Mouse (Mus musculus) liver, embryonic 14.5 days (tissue): ENCODE measurements around the gene Tbc1d9. TPM values are rescaled to one million over a fixed set of nuclear protein-coding genes. Genes with fewer than 3 reads are reported as not detected.
A peak's percentile ranks its signal among the peaks of the same experiment; 100 is the strongest.
"Not testable (repeated sequence)": the region's sequence is repeated elsewhere in the genome, so short reads cannot be mapped to it uniquely, and the experiment has no call there.

Experiments
- ATAC-seq: fragments of 200-750 bp; cut with Nextera tagmentation; 2 replicates; pipeline ENCODE4 v1.8.0; 2017; ENCODE audit warnings: moderate number of reproducible peaks, mild to moderate bottlenecking, moderate library complexity; ENCODE audit not compliant: insufficient read depth
- DNase-seq, 3 experiments: peaks; one replicate each; pipeline ENCODE4 v3.0.0-alpha.2; 2012 to 2013; ENCODE audit warnings: low read depth in 3 of 3, low spot score in 3 of 3
- H3K27ac ChIP-seq: fragments of 300-500 bp; sonication (generic); 2 replicates; pipeline ENCODE4 v1.5.1; 2014; ENCODE audit warnings: moderate library complexity, mild to moderate bottlenecking, control low read depth, inconsistent platforms
- H3K27me3 ChIP-seq: fragments of 300-500 bp; sonication (generic); 2 replicates; pipeline ENCODE4 v1.6.1; 2014; ENCODE audit warnings: mild to moderate bottlenecking, low read length, moderate library complexity; ENCODE audit not compliant: control insufficient read depth, insufficient read depth
- H3K36me3 ChIP-seq: fragments of 300-500 bp; sonication (generic); replicated peaks from 2 replicates; pipeline ENCODE4 v1.6.1; 2014; ENCODE audit warnings: low read depth; ENCODE audit not compliant: control insufficient read depth, insufficient read depth
- H3K4me1 ChIP-seq, 2 experiments: fragments of 200-500 bp in 1 of 2; fragments of 300-500 bp in 1 of 2; sonication (generic) in 1 of 2; replicated peaks; 2 replicates each; pipeline ENCODE4 v1.6.1; 2012 to 2014; ENCODE audit warnings: antibody characterized with exemption in 1 of 2, inconsistent platforms in 1 of 2, low read length in 1 of 2; ENCODE audit not compliant: control insufficient read depth in 2 of 2, insufficient read depth in 2 of 2
- H3K4me2 ChIP-seq: fragments of 300-500 bp; sonication (generic); 2 replicates; pipeline ENCODE4 v1.6.1; 2014; ENCODE audit warnings: low read depth, mild to moderate bottlenecking, control low read depth, moderate library complexity
- H3K4me3 ChIP-seq, 2 experiments: fragments of 200-500 bp in 1 of 2; fragments of 300-500 bp in 1 of 2; sonication (generic) in 1 of 2; 2 replicates each; pipeline ENCODE4 v1.5.1; 2012 to 2014; ENCODE audit warnings: low read depth in 2 of 2, low read length in 2 of 2, mild to moderate bottlenecking in 2 of 2, control low read depth in 1 of 2, inconsistent platforms in 1 of 2, moderate library complexity in 1 of 2; ENCODE audit not compliant: insufficient read depth in 1 of 2
- H3K9ac ChIP-seq: fragments of 300-500 bp; sonication (generic); replicated peaks from 2 replicates; pipeline ENCODE4 v1.6.1; 2014; ENCODE audit warnings: mild to moderate bottlenecking, control low read depth, moderate library complexity
- H3K9me3 ChIP-seq: fragments of 300-500 bp; sonication (generic); 2 replicates; pipeline ENCODE4 v1.6.1; 2016; ENCODE audit warnings: low read length, mixed read lengths; ENCODE audit not compliant: control insufficient read depth
- CTCF ChIP-seq: IDR thresholded peaks from 2 replicates; pipeline ENCODE4 v1.5.1; 2016; ENCODE audit warnings: antibody characterized with exemption, low read depth, control low read depth
- EP300 ChIP-seq: IDR thresholded peaks from 2 replicates; pipeline ENCODE4 v1.6.1; 2016; ENCODE audit warnings: antibody characterized with exemption, low read depth
- WGBS: fragments of 180-500 bp; shearing (Covaris S2); extraction: QIAGEN DNeasy Blood & Tissue Kit; methylation state at CpG from one replicate; pipeline ENCODE4 v1.1.7; 2014; ENCODE audit not compliant: insufficient replicate concordance; 5-methylcytosine and 5-hydroxymethylcytosine counted together
- polyA plus RNA-seq, 2 experiments: library from polyadenylated mRNA; depleted of rRNA in 1 of 2; stranded (reverse) in 1 of 2; unstranded in 1 of 2; fragments of >200 nt; fragmentation: Nextera tagmentation in 1 of 2; extraction: Ambion mirVana in 1 of 2; gene quantifications; 2 replicates each; pipeline versions ENCODE4 v1.2.1 to v1.2.3; 2012 to 2014

Gene Tbc1d9
- polyA plus RNA-seq, 2 experiments = 0.43 to 1.1 TPM

- 71% methylated on average over 6 of the region's 6 CpGs for WGBS
- H3K9ac ChIP-seq = no peak overlapping the region
- H3K4me3 ChIP-seq = no peak overlapping the region
- no peak for DNase-seq
- no peak for TF ChIP-seq EP300
- TF ChIP-seq CTCF = no peak
- no peaks in the 10 kb centered on the region for H3K9me3 ChIP-seq
- no peaks in the 10 kb centered on the region; the same call in 1 of the 2 replicates for H3K36me3 ChIP-seq
- H3K4me1 ChIP-seq = no peaks in the 10 kb centered on the region
- no peak overlapping the region for H3K4me2 ChIP-seq
- H3K27ac ChIP-seq = no peak overlapping the region
- H3K27me3 ChIP-seq = no peaks in the 10 kb centered on the region
- no peak for ATAC-seq
These were observed 144.7 kb downstream of the Tbc1d9 start for GRCm38 (mm10) chr8:83309836-83310235.

- not testable (repeated sequence) for H3K4me1 ChIP-seq, ATAC-seq, H3K4me2 ChIP-seq, DNase-seq, H3K36me3 ChIP-seq, H3K27me3 ChIP-seq, H3K4me3 ChIP-seq, H3K9me3 ChIP-seq, H3K27ac ChIP-seq, H3K9ac ChIP-seq
- 84% methylated on average over 4 of the region's 4 CpGs for WGBS
These were observed 149.9 kb downstream of the Tbc1d9 start for GRCm38 (mm10) chr8:83315084-83315483.

GRCm38 (mm10) chr8:83315691-83316090 is 150.5 kb downstream of the Tbc1d9 start:
- H3K4me1 ChIP-seq = no peaks in the 10 kb centered on the region
- no peak overlapping the region for H3K9ac ChIP-seq
- TF ChIP-seq CTCF = no peak
- no peak for TF ChIP-seq EP300
- WGBS = 88% methylated on average over 2 of the region's 2 CpGs
- no peaks in the 10 kb centered on the region for H3K9me3 ChIP-seq
- H3K27me3 ChIP-seq = no peaks in the 10 kb centered on the region
- peaks cover 6% of the 10 kb centered on the region for H3K36me3 ChIP-seq
- ATAC-seq (no peak), DNase-seq (no peak)
- no peak overlapping the region for H3K4me2 ChIP-seq
- no peak overlapping the region for H3K4me3 ChIP-seq
- H3K27ac ChIP-seq = no peak overlapping the region

- Histone ChIP-seq H3K4me1 (peaks cover 0 to 2% of the 10 kb centered on the region in 2 experiments; a peak in 1 of 4 replicates), H3K27ac (no peak overlapping the region), H3K36me3 (peaks cover 8% of the 10 kb centered on the region), H3K9ac (no peak overlapping the region), H3K4me2 (no peak overlapping the region), H3K27me3 (no peaks in the 10 kb centered on the region), H3K9me3 (no peaks in the 10 kb centered on the region), H3K4me3 (no peak overlapping the region)
- no peak for ATAC-seq
- WGBS = 84% methylated on average over 3 of the region's 3 CpGs
- no peak for DNase-seq
- TF ChIP-seq EP300 = no peak
- TF ChIP-seq CTCF = no peak
These were observed 155.4 kb downstream of the Tbc1d9 start for GRCm38 (mm10) chr8:83320543-83320942.

GRCm38 (mm10) chr8:83322374-83322773 is 157.2 kb downstream of the Tbc1d9 start:
- TF ChIP-seq CTCF (no peak), EP300 (no peak)
- H3K27ac ChIP-seq = no peak overlapping the region
- H3K4me1 ChIP-seq = peaks cover 0 to 2% of the 10 kb centered on the region in 2 experiments; a peak in 1 of 4 replicates
- no peak overlapping the region for H3K4me2 ChIP-seq
- H3K9me3 ChIP-seq = no peaks in the 10 kb centered on the region
- H3K4me3 ChIP-seq = no peak overlapping the region
- DNase-seq (no peak), ATAC-seq (peak; percentile 40; the same call in 1 of the 2 replicates)
- no peak overlapping the region for H3K9ac ChIP-seq
- 69% methylated on average over 6 of the region's 6 CpGs for WGBS
- H3K27me3 ChIP-seq = no peaks in the 10 kb centered on the region
- peaks cover 5% of the 10 kb centered on the region for H3K36me3 ChIP-seq

Other genes starting within 250 kb of the Tbc1d9 start
- gene Gm10645, start 818 bp downstream of the Tbc1d9 start, polyA plus RNA-seq (2012; rRNA removed) = 0.09 and 0.12 TPM in 2 replicates
- gene Gm10645, start 818 bp downstream of the Tbc1d9 start, polyA plus RNA-seq (2014; fragmentation: Nextera tagmentation; extraction: Ambion mirVana) = 0.15 TPM in 1 of 2 replicates, not detected in the other
- gene Ucp1, start 125.0 kb downstream of the Tbc1d9 start, polyA plus RNA-seq (2012; rRNA removed) = not detected in 2 replicates
- not detected in 2 replicates for gene Ucp1, start 125.0 kb downstream of the Tbc1d9 start, polyA plus RNA-seq (2014; fragmentation: Nextera tagmentation; extraction: Ambion mirVana)
- 2.1 and 2.9 TPM in 2 replicates for gene Elmod2, start 167.1 kb downstream of the Tbc1d9 start, polyA plus RNA-seq (2012; rRNA removed)
- 6.3 and 6.6 TPM in 2 replicates for gene Elmod2, start 167.1 kb downstream of the Tbc1d9 start, polyA plus RNA-seq (2014; fragmentation: Nextera tagmentation; extraction: Ambion mirVana)
- not detected in 2 replicates for gene Mgat4d, start 183.1 kb downstream of the Tbc1d9 start, polyA plus RNA-seq (2012; rRNA removed)
- not detected in 2 replicates for gene Mgat4d, start 183.1 kb downstream of the Tbc1d9 start, polyA plus RNA-seq (2014; fragmentation: Nextera tagmentation; extraction: Ambion mirVana)
- gene Clgn, start 224.5 kb downstream of the Tbc1d9 start, polyA plus RNA-seq (2012; rRNA removed) = 0.12 and 0.26 TPM in 2 replicates
- 0.39 and 0.54 TPM in 2 replicates for gene Clgn, start 224.5 kb downstream of the Tbc1d9 start, polyA plus RNA-seq (2014; fragmentation: Nextera tagmentation; extraction: Ambion mirVana)